Mouse (Mus musculus): Measurements from ENCODE around the gene Hist2h3c2. TPM values are rescaled to one million over a fixed set of nuclear protein-coding genes. Genes with fewer than 3 reads are reported as not detected.
"Not testable (repeated sequence)": the region's sequence is repeated elsewhere in the genome, so short reads cannot be mapped to it uniquely, and the experiment has no call there.

Gene Hist2h3c2
- total and polyA plus RNA-seq, 3 experiments = 1.3 to 1,173 (median 15.3) TPM

DNA sequence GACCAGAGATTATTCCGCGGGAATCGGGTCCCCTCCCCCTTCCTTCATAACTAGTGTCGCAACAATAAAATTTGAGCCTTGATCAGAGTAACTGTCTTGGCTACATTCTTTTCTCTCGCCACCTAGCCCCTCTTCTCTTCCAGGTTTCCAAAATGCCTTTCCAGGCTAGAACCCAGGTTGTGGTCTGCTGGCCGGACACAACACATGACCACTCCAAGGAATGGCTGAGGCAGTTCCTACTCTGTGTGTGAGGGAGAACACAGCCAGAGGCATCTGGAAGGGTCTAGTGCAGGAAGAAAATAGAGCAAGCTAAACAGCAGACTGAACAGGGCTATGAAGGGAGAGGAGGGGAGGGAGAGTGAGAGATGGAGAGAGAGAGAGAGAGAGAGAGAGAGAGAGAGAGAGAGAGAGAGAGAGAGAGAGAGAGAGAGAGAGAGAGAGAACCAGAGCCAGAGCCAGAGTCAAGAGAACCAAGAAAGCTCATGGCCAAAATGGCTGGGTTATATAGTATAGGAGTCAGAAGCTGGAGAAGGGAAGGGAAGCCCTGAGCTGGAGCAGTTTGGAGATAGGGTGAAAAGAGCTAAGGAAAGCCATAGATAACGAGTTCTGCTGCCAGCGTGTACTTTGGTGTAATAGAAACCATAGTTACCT lies 40.2 kb downstream of the Hist2h3c2 start:
- H3K27ac ChIP-seq (ENCODE audit: insufficient read depth, low read depth); H3K9ac ChIP-seq (ENCODE audit: insufficient read depth, low read depth); H3K27me3 ChIP-seq (replicated peaks); H3K9me3 ChIP-seq (replicated peaks; ENCODE audit: low read length); H3K79me2 ChIP-seq (replicated peaks; ENCODE audit: control insufficient read depth, extremely low read depth, insufficient read depth, poor library complexity, severe bottlenecking); dilution Hi-C loops (cut with MboI; ENCODE audit: extremely low pct_ligation_motif_present, extremely low pct_unique_long_range_greater_than_20kb, low sequenced_read_pairs); H3K4me3 ChIP-seq (replicated peaks in 1 of 3; ENCODE audit: low read depth in 2 of 3, low read length in 2 of 3, poor library complexity in 1 of 3); in situ Hi-C loops (cut with MboI; ENCODE audit: low pct_ligation_motif_present, low pct_unique_long_range_greater_than_20kb, low sequenced_read_pairs); DNase-seq (ENCODE audit: extremely low read depth): not testable (repeated sequence)
- H3K4me2 ChIP-seq (ENCODE audit: insufficient read depth, low read depth, poor library complexity, severe bottlenecking) = peak overlapping the region; percentile 16
- peaks cover 4 to 25% of the 10 kb centered on the region in 2 experiments for H3K36me3 ChIP-seq (replicated peaks in 1 of 2; ENCODE audit: control insufficient read depth in 1 of 2, insufficient read depth in 1 of 2, low read length in 1 of 2)
- 0 out of 2 replicates have a peak, but pooled peaks have one; percentile 1 for TF ChIP-seq POLR2A (IDR thresholded peaks at IDR 0.05; ENCODE audit: low read depth, low read length)
- H3K4me1 ChIP-seq (ENCODE audit: control insufficient read depth in 1 of 2, insufficient read depth in 2 of 2) = peaks cover 7 to 21% of the 10 kb centered on the region in 2 experiments

DNA sequence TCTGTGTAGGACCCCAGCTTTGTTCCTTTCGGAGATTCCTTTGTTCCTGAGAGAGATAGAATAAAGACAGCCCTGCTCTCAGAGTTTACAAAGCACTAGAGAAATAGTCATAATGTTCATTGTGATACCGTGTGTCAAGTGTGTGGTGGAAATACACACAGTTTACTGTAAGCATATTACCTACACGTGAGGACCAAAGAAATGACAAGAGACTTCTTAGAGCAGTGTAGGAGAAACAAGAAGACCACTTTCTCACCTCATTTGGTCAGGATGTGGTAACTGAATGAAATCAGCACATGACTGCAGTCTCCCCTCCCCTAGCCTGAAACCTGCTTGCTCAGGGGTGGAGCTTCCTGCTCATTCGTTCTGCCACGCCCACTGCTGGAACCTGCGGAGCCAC lies 40.7 kb downstream of the Hist2h3c2 start:
- H3K79me2 ChIP-seq (replicated peaks; ENCODE audit: control insufficient read depth, extremely low read depth, insufficient read depth, poor library complexity, severe bottlenecking) = no peaks in the 10 kb centered on the region
- peaks cover 7 to 21% of the 10 kb centered on the region in 2 experiments for H3K4me1 ChIP-seq (ENCODE audit: control insufficient read depth in 1 of 2, insufficient read depth in 2 of 2)
- H3K27ac ChIP-seq (ENCODE audit: insufficient read depth, low read depth) = no peak overlapping the region; the same call in 1 of the 2 replicates
- peaks cover 8% of the 10 kb centered on the region for H3K9me3 ChIP-seq (replicated peaks; ENCODE audit: low read length)
- in situ Hi-C loops (cut with MboI; ENCODE audit: low pct_ligation_motif_present, low pct_unique_long_range_greater_than_20kb, low sequenced_read_pairs) (no loop called here), dilution Hi-C loops (cut with MboI; ENCODE audit: extremely low pct_ligation_motif_present, extremely low pct_unique_long_range_greater_than_20kb, low sequenced_read_pairs) (no loop called here)
- peak overlapping the region; percentile 70 for H3K9ac ChIP-seq (ENCODE audit: insufficient read depth, low read depth)
- peak; percentile 75 for DNase-seq (ENCODE audit: extremely low read depth)
- peak overlapping the region; percentile 99 for H3K4me2 ChIP-seq (ENCODE audit: insufficient read depth, low read depth, poor library complexity, severe bottlenecking)
- H3K27me3 ChIP-seq (replicated peaks) = no peaks in the 10 kb centered on the region
- H3K4me3 ChIP-seq (replicated peaks in 1 of 3; ENCODE audit: low read depth in 2 of 3, low read length in 2 of 3, poor library complexity in 1 of 3) = peak overlapping the region in 2 of 3 experiments; percentile 33 to 65
- peaks cover 4 to 31% of the 10 kb centered on the region in 2 experiments for H3K36me3 ChIP-seq (replicated peaks in 1 of 2; ENCODE audit: control insufficient read depth in 1 of 2, insufficient read depth in 1 of 2, low read length in 1 of 2)
- TF ChIP-seq EP300 (IDR thresholded peaks at IDR 0.05; ENCODE audit: low read length) = no peak
- 0 out of 2 replicates have a peak, but pooled peaks have one; percentile 42 for TF ChIP-seq NELFE (IDR thresholded peaks at IDR 0.05; ENCODE audit: low read depth, low read length)
- TF ChIP-seq TBP (conservative IDR thresholded peaks at IDR 0.05; ENCODE audit: low read depth, low read length) = peak; percentile 59; the same call in 1 of the 2 replicates
- TF ChIP-seq NRF1 (IDR thresholded peaks at IDR 0.05; ENCODE audit: low read depth, low read length) = no peak
- no peak for TF ChIP-seq IRF4 (IDR thresholded peaks at IDR 0.05; ENCODE audit: low read depth, low read length)
- no peak for TF ChIP-seq POLR2AphosphoS2 (IDR thresholded peaks at IDR 0.05; ENCODE audit: low read depth, low read length)
- no peak for TF ChIP-seq POLR2A (IDR thresholded peaks at IDR 0.05; ENCODE audit: low read depth, low read length)
- no peak for TF ChIP-seq GABPA (IDR thresholded peaks at IDR 0.05; ENCODE audit: insufficient replicate concordance, low read depth, low read length)
- TF ChIP-seq USF1 (IDR thresholded peaks at IDR 0.05; ENCODE audit: low read depth, low read length) = 0 out of 2 replicates have a peak, but pooled peaks have one; percentile 9
- TF ChIP-seq E2F4 (IDR thresholded peaks at IDR 0.05; ENCODE audit: insufficient replicate concordance, low read depth, low read length) = no peak
- TF ChIP-seq USF2 (conservative IDR thresholded peaks at IDR 0.05; ENCODE audit: low read depth, low read length) = 0 out of 2 replicates have a peak, but pooled peaks have one; percentile 9
- TF ChIP-seq JUND (conservative IDR thresholded peaks at IDR 0.05; ENCODE audit: low read depth, low read length) = no peak
- no peak for TF ChIP-seq PAX5 (IDR thresholded peaks at IDR 0.05; ENCODE audit: low read length)
- TF ChIP-seq MAX (IDR thresholded peaks at IDR 0.05; ENCODE audit: low read length) = peak; percentile 53; the same call in 1 of the 2 replicates
- no peak for TF ChIP-seq HCFC1 (IDR thresholded peaks at IDR 0.05; ENCODE audit: low read depth, low read length)
- peak; percentile 52; the same call in 1 of the 2 replicates for TF ChIP-seq SIN3A (IDR thresholded peaks at IDR 0.05; ENCODE audit: low read length)
- TF ChIP-seq CTCF (conservative IDR thresholded peaks at IDR 0.05 in 1 of 2, IDR thresholded peaks at IDR 0.05 in 1 of 2; ENCODE audit: low read depth in 2 of 2, low read length in 2 of 2) = no peak
- no peak for TF ChIP-seq ZC3H11A (IDR thresholded peaks at IDR 0.05; ENCODE audit: low read depth, low read length)
- 0 out of 2 replicates have a peak, but pooled peaks have one; percentile 47 for TF ChIP-seq MYC (IDR thresholded peaks at IDR 0.05; ENCODE audit: low read depth, low read length)
- no peak for TF ChIP-seq UBTF (IDR thresholded peaks at IDR 0.05; ENCODE audit: low read depth, low read length)
- no peak for TF ChIP-seq ZKSCAN1 (IDR thresholded peaks at IDR 0.05; ENCODE audit: borderline replicate concordance, low read depth, low read length)
- TF ChIP-seq MEF2A (IDR thresholded peaks at IDR 0.05; ENCODE audit: borderline replicate concordance, low read depth, low read length) = no peak
- TF ChIP-seq KAT2A (IDR thresholded peaks at IDR 0.05; ENCODE audit: insufficient replicate concordance, low read length) = no peak
- peak; percentile 80 for TF ChIP-seq BHLHE40 (IDR thresholded peaks at IDR 0.05; ENCODE audit: low read depth, low read length)
- TF ChIP-seq CHD1 (IDR thresholded peaks at IDR 0.05; ENCODE audit: low read depth, low read length) = no peak
- TF ChIP-seq RCOR1 (conservative IDR thresholded peaks at IDR 0.05; ENCODE audit: low read depth, low read length) = no peak
- TF ChIP-seq ZNF384 (IDR thresholded peaks at IDR 0.05; ENCODE audit: low read depth, low read length) = no peak
- TF ChIP-seq ZMIZ1 (IDR thresholded peaks at IDR 0.05; ENCODE audit: low read depth, low read length) = no peak
- TF ChIP-seq RAD21 (IDR thresholded peaks at IDR 0.05; ENCODE audit: low read depth, low read length) = no peak
- no peak for TF ChIP-seq MAZ (IDR thresholded peaks at IDR 0.05; ENCODE audit: low read depth, low read length)
- TF ChIP-seq MAFK (IDR thresholded peaks at IDR 0.05; ENCODE audit: insufficient replicate concordance, low read length) = no peak
- no peak for TF ChIP-seq ETS1 (conservative IDR thresholded peaks at IDR 0.05; ENCODE audit: low read depth, low read length)
